Mouse (Mus musculus) heart, adult 2 months (tissue): ENCODE data around the gene Chrm4.

ENCODE experiments used
- CTCF ChIP-seq: fragments of 200-600 bp; IDR thresholded peaks from 2 replicates; pipeline ENCODE4 v1.8.1; 2022; ENCODE audit warnings: antibody characterized with exemption, mild to moderate bottlenecking, moderate library complexity
- EP300 ChIP-seq: fragments of 200-500 bp; IDR thresholded peaks from 2 replicates; pipeline ENCODE4 v1.6.1; 2011; ENCODE audit warnings: low read depth, low read length, control low read depth; ENCODE audit not compliant: insufficient read depth
- POLR2A ChIP-seq: fragments of 200-500 bp; IDR thresholded peaks from 2 replicates; pipeline ENCODE4 v1.6.1; 2011; ENCODE audit warnings: mild to moderate bottlenecking, low read depth, low read length, control low read depth; ENCODE audit not compliant: insufficient read depth

- TF ChIP-seq CTCF (no peak), EP300 (no peak), POLR2A (no peak)
These were observed 42.4 kb upstream of the Chrm4 start for GRCm38 (mm10) chr2:91884616-91885015.
